Mouse (Mus musculus) midbrain, embryonic 14.5 days (tissue): ENCODE results near the gene Anks6. TPM values are rescaled to one million over a fixed set of nuclear protein-coding genes. Genes with fewer than 3 reads are reported as not detected.

ENCODE experiments used
- ATAC-seq: fragments of 200-750 bp; cut with Nextera tagmentation; 2 replicates; pipeline ENCODE4 v1.8.0; 2017; ENCODE audit warnings: moderate number of reproducible peaks, moderate library complexity; ENCODE audit not compliant: low FRiP score, low TSS enrichment
- DNase-seq: peaks from one replicate; pipeline ENCODE4 v3.0.0-alpha.2; 2015
- H3K27ac ChIP-seq: fragments of 300-500 bp; sonication (generic); replicated peaks from 2 replicates; pipeline ENCODE4 v1.5.1; 2014; ENCODE audit warnings: mild to moderate bottlenecking, low read depth, low read length, moderate library complexity
- H3K27me3 ChIP-seq: fragments of 300-500 bp; sonication (generic); 2 replicates; pipeline ENCODE4 v1.6.1; 2014; ENCODE audit warnings: low read length, control low read depth, mixed read lengths; ENCODE audit not compliant: control insufficient read depth, insufficient read depth
- H3K36me3 ChIP-seq: fragments of 300-500 bp; sonication (generic); 2 replicates; pipeline ENCODE4 v1.6.1; 2014; ENCODE audit warnings: low read length, control low read depth; ENCODE audit not compliant: control insufficient read depth, insufficient read depth
- H3K4me1 ChIP-seq: fragments of 300-500 bp; sonication (generic); 2 replicates; pipeline ENCODE4 v1.6.1; 2014; ENCODE audit warnings: mild to moderate bottlenecking, antibody characterized with exemption, low read length, control low read depth; ENCODE audit not compliant: control insufficient read depth, insufficient read depth
- H3K4me2 ChIP-seq: fragments of 300-500 bp; sonication (generic); 2 replicates; pipeline ENCODE4 v1.6.1; 2014; ENCODE audit warnings: mild to moderate bottlenecking, low read length, moderate library complexity
- H3K4me3 ChIP-seq: fragments of 300-500 bp; sonication (generic); replicated peaks from 2 replicates; pipeline ENCODE4 v1.5.1; 2014; ENCODE audit warnings: low read depth, low read length
- H3K9ac ChIP-seq: fragments of 300-500 bp; sonication (generic); replicated peaks from 2 replicates; pipeline ENCODE4 v1.6.1; 2014; ENCODE audit warnings: mild to moderate bottlenecking, low read length, moderate library complexity
- H3K9me3 ChIP-seq: fragments of 300-500 bp; sonication (generic); 2 replicates; pipeline ENCODE4 v1.6.1; 2016; ENCODE audit warnings: low read length, control low read depth, mixed read lengths; ENCODE audit not compliant: control insufficient read depth
- WGBS: fragments of 180-500 bp; shearing (Covaris S2); extraction: QIAGEN DNeasy Blood & Tissue Kit; methylation state at CpG from one replicate; pipeline ENCODE4 v1.1.7; 2014; 5-methylcytosine and 5-hydroxymethylcytosine counted together
- polyA plus RNA-seq: library from polyadenylated mRNA; unstranded; fragments of >200 nt; fragmentation: Nextera tagmentation; extraction: Ambion mirVana; gene quantifications from 2 replicates; pipeline ENCODE4 v1.2.1, GENCODE M21; 2014

The Anks6 gene
- polyA plus RNA-seq, 1 experiment from 2014 or later, result 5.3 TPM

GRCm38 (mm10) chr4:47050642-47051381 lies 6.4 kb downstream of the Anks6 start:
- Histone ChIP-seq H3K4me3 (no peak overlapping the region), H3K4me1 (peaks cover 7% of the 10 kb centered on the region; the same call in 1 of the 2 replicates), H3K4me2 (no peak overlapping the region), H3K36me3 (no peaks in the 10 kb centered on the region), H3K9me3 (no peaks in the 10 kb centered on the region), H3K27ac (no peak overlapping the region), H3K27me3 (no peaks in the 10 kb centered on the region), H3K9ac (no peak overlapping the region)
- 25% methylated on average over 10 of the region's 10 CpGs for WGBS
- ATAC-seq, result 0 out of 2 replicates have a peak, but pooled peaks have one; percentile 31
- DNase-seq, result no peak

DNA sequence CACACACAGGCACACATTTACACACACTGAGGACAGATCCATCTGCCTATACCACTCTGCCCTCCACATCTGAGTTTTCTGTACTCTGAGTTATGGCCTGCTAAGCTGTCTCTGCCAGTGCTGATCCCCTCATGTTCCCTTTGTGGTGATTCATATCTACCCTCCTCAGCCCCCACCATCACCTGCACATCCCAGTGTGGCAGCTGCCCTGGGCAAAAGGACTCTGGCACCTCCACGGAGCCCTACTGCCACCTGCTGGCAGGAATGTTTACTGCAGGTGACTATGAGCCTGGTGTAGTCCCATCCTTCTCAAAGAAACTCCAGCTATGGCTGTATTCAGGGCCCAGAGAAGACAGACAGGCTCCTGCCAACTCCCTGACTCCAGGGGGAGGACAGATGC lies 7.1 kb downstream of the Anks6 start:
- Histone ChIP-seq H3K9ac (no peak overlapping the region), H3K4me1 (peaks cover 7% of the 10 kb centered on the region; the same call in 1 of the 2 replicates), H3K9me3 (no peaks in the 10 kb centered on the region), H3K4me3 (no peak overlapping the region), H3K27me3 (no peaks in the 10 kb centered on the region), H3K36me3 (no peaks in the 10 kb centered on the region), H3K27ac (no peak overlapping the region), H3K4me2 (no peak overlapping the region)
- peak; percentile 59 for ATAC-seq
- peak; percentile 89 for DNase-seq
- 0% methylated on average over 1 of the region's 1 CpGs for WGBS

GRCm38 (mm10) chr4:47049216-47049615 lies 8.0 kb downstream of the Anks6 start:
- no peak overlapping the region for H3K4me3 ChIP-seq
- H3K9me3 ChIP-seq, result no peaks in the 10 kb centered on the region
- H3K4me1 ChIP-seq, result peaks cover 7% of the 10 kb centered on the region; the same call in 1 of the 2 replicates
- H3K27ac ChIP-seq, result no peak overlapping the region
- no peak overlapping the region for H3K4me2 ChIP-seq
- H3K9ac ChIP-seq, result no peak overlapping the region
- no peak for ATAC-seq
- no peaks in the 10 kb centered on the region for H3K36me3 ChIP-seq
- WGBS, result 87% methylated on average over 16 of the region's 16 CpGs
- no peaks in the 10 kb centered on the region for H3K27me3 ChIP-seq
- DNase-seq, result no peak

DNA sequence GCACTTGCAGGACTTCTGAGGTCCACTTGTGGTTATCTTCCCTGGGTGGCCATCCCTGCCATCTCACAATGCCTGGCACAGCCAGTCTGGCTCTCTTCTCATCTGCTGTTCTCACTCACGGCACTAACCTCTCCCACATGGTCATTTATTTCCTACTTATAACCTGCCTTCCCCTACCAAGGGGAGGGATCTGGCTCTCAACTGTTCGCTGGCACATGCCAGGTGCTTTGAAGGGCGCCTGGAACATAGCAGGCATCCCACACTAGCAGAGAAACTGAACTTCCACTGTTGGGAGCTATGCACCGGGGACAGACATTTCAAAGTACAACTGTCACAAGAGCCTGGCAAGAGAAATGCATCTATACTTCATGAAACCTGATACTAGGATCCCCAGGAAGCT lies 9.5 kb downstream of the Anks6 start:
- no peak overlapping the region for H3K27ac ChIP-seq
- H3K27me3 ChIP-seq, result no peaks in the 10 kb centered on the region
- peaks cover 7% of the 10 kb centered on the region; the same call in 1 of the 2 replicates for H3K4me1 ChIP-seq
- DNase-seq (no peak), ATAC-seq (no peak)
- H3K4me3 ChIP-seq, result no peak overlapping the region
- H3K9me3 ChIP-seq, result no peaks in the 10 kb centered on the region
- H3K9ac ChIP-seq, result no peak overlapping the region
- WGBS, result 85% methylated on average over 4 of the region's 4 CpGs
- H3K4me2 ChIP-seq, result no peak overlapping the region
- H3K36me3 ChIP-seq, result 0 out of 2 replicates have a peak, but pooled peaks cover 5% of the 10 kb centered on the region

GRCm38 (mm10) chr4:47046974-47047373 lies 10.3 kb downstream of the Anks6 start:
- ATAC-seq, result no peak
- 89% methylated on average over 6 of the region's 6 CpGs for WGBS
- Histone ChIP-seq H3K27me3 (no peaks in the 10 kb centered on the region), H3K4me3 (no peak overlapping the region), H3K9me3 (no peaks in the 10 kb centered on the region), H3K36me3 (0 out of 2 replicates have a peak, but pooled peaks cover 5% of the 10 kb centered on the region), H3K4me2 (no peak overlapping the region), H3K4me1 (peaks cover 7% of the 10 kb centered on the region; the same call in 1 of the 2 replicates), H3K27ac (no peak overlapping the region), H3K9ac (no peak overlapping the region)
- DNase-seq, result peak; percentile 31

DNA sequence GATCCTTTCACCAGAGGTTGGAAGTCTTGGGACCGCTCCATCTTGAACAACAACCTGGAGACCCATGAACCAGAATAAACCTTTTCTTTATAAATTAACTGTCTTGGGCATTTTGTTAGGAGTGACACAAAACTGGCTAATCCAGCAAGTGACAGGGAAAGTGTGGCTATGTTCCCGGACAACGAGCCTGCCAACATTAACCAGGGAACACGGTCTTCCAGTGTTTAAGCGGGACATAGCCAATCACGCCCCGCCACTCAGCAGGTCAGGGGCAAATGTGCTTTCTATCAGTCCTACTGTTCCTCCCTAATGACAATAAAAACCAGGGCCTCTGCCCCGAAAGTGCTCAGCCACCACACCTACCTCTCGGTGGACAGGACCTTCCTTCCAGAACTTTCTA lies 13.4 kb downstream of the Anks6 start:
- DNase-seq, result no peak
- 94% methylated on average over 9 of the region's 9 CpGs for WGBS

GRCm38 (mm10) chr4:47039586-47039985 lies 17.6 kb downstream of the Anks6 start:
- Histone ChIP-seq H3K4me2 (no peak overlapping the region), H3K9ac (no peak overlapping the region), H3K4me1 (no peaks in the 10 kb centered on the region), H3K4me3 (no peak overlapping the region), H3K36me3 (peaks cover 29% of the 10 kb centered on the region), H3K9me3 (no peaks in the 10 kb centered on the region), H3K27me3 (no peaks in the 10 kb centered on the region), H3K27ac (no peak overlapping the region)
- no peak for DNase-seq
- ATAC-seq, result no peak
- 96% methylated on average over 10 of the region's 10 CpGs for WGBS

More for the DNA sequence above, 13.4 kb downstream of the Anks6 start:
- ATAC-seq, result no peak
- no peak overlapping the region for H3K9ac ChIP-seq
- no peak overlapping the region for H3K27ac ChIP-seq
- H3K27me3 ChIP-seq, result no peaks in the 10 kb centered on the region
- no peaks in the 10 kb centered on the region for H3K9me3 ChIP-seq
- peaks cover 20% of the 10 kb centered on the region for H3K36me3 ChIP-seq
- H3K4me2 ChIP-seq, result no peak overlapping the region
- H3K4me1 ChIP-seq, result no peaks in the 10 kb centered on the region
- H3K4me3 ChIP-seq, result no peak overlapping the region

DNA sequence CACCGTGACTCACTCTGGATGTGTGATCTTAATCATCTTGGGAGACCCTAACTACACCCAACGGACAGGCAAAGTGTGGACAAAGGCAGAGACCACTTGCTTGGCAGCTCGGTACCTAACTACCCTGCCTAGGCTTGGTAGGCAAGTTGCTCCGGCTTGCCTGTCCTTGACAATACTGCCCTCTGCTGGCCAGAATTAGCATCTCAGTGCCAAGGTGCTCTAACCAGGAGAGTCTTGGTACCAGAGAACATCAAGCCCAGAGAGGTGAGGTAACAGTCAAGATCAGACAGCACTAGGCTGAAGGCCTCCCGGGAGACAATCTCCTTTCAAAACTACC lies 19.9 kb downstream of the Anks6 start:
- 17% methylated on average over 5 of the region's 5 CpGs for WGBS
- no peak overlapping the region for H3K27ac ChIP-seq
- H3K4me2 ChIP-seq, result no peak overlapping the region
- H3K36me3 ChIP-seq, result peaks cover 27% of the 10 kb centered on the region
- no peaks in the 10 kb centered on the region for H3K27me3 ChIP-seq
- H3K9me3 ChIP-seq, result no peaks in the 10 kb centered on the region
- H3K4me1 ChIP-seq, result no peaks in the 10 kb centered on the region
- ATAC-seq (no peak), DNase-seq (peak; percentile 92)
- no peak overlapping the region for H3K9ac ChIP-seq
- no peak overlapping the region for H3K4me3 ChIP-seq
